Mouse (Mus musculus) limb, embryonic 12.5 days (tissue): Measurements from ENCODE around the gene Galnt18. TPM values are rescaled to one million over a fixed set of nuclear protein-coding genes. Genes with fewer than 3 reads are reported as not detected.

Experiments
- ATAC-seq: fragments of 200-750 bp; cut with Nextera tagmentation; 2 replicates; pipeline ENCODE4 v1.8.0; 2017; ENCODE audit warnings: low read depth, moderate TSS enrichment; ENCODE audit not compliant: insufficient number of reproducible peaks, insufficient read depth, low FRiP score, low TSS enrichment
- H3K27ac ChIP-seq: fragments of 300-500 bp; sonication (generic); 2 replicates; pipeline ENCODE4 v1.5.1; 2016; ENCODE audit warnings: mild to moderate bottlenecking, moderate library complexity
- H3K27me3 ChIP-seq: fragments of 300-500 bp; sonication (generic); 2 replicates; pipeline ENCODE4 v1.6.1; 2016; ENCODE audit warnings: mild to moderate bottlenecking, moderate library complexity
- H3K36me3 ChIP-seq: fragments of 300-500 bp; sonication (generic); 2 replicates; pipeline ENCODE4 v1.6.1; 2016; ENCODE audit warnings: mild to moderate bottlenecking, moderate library complexity
- H3K4me1 ChIP-seq: fragments of 300-500 bp; sonication (generic); replicated peaks from 2 replicates; pipeline ENCODE4 v1.6.1; 2016
- H3K4me2 ChIP-seq: fragments of 300-500 bp; sonication (generic); 2 replicates; pipeline ENCODE4 v1.6.1; 2016; ENCODE audit warnings: mild to moderate bottlenecking, moderate library complexity
- H3K4me3 ChIP-seq: fragments of 300-500 bp; sonication (generic); replicated peaks from 2 replicates; pipeline ENCODE4 v1.5.1; 2016; ENCODE audit warnings: mild to moderate bottlenecking
- H3K9ac ChIP-seq: fragments of 300-500 bp; sonication (generic); replicated peaks from 2 replicates; pipeline ENCODE4 v1.6.1; 2016; ENCODE audit warnings: mild to moderate bottlenecking, moderate library complexity
- H3K9me3 ChIP-seq: fragments of 300-500 bp; sonication (generic); 2 replicates; pipeline ENCODE4 v1.6.1; 2016; ENCODE audit warnings: mild to moderate bottlenecking, moderate library complexity
- WGBS: fragments of 180-500 bp; shearing (Covaris S2); methylation state at CpG from one replicate; pipeline ENCODE4 v1.1.7; 2016; 5-methylcytosine and 5-hydroxymethylcytosine counted together
- polyA plus RNA-seq: library from polyadenylated mRNA; unstranded; fragments of >200 nt; fragmentation: Nextera tagmentation; extraction: Ambion mirVana; gene quantifications from 2 replicates; pipeline ENCODE4 v1.2.1, GENCODE M21; 2016

Galnt18 gene
- polyA plus RNA-seq, 1 experiment from 2014 or later, result 13.1 TPM

DNA sequence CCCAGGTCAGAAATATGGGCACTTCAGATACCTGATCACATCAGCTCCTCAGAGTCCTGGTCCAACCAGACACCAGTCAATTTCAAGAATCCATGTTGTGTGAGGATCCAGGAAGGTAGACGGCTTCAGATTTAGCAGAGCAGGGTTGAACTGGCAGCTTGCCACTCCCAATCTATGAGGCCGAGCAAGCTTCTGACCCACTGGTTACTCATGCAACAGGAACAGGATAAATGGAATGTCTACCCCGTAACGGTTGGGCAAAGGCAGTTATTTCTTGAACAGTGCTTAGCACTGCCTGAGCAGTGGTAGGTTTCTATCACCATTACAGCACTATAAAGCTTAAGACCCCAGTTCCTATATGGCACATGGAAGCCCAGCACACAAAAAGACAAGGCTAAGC, 148.5 kb downstream of the Galnt18 start:
- Histone ChIP-seq H3K36me3 (no peaks in the 10 kb centered on the region), H3K27ac (no peak overlapping the region), H3K4me1 (no peaks in the 10 kb centered on the region), H3K9ac (no peak overlapping the region), H3K4me3 (no peak overlapping the region), H3K27me3 (peaks cover 10% of the 10 kb centered on the region; the same call in 1 of the 2 replicates), H3K4me2 (no peak overlapping the region), H3K9me3 (0 out of 2 replicates have a peak, but pooled peaks cover 4% of the 10 kb centered on the region)
- ATAC-seq, result no peak
- WGBS, result 80% methylated on average over 4 of the region's 4 CpGs

DNA sequence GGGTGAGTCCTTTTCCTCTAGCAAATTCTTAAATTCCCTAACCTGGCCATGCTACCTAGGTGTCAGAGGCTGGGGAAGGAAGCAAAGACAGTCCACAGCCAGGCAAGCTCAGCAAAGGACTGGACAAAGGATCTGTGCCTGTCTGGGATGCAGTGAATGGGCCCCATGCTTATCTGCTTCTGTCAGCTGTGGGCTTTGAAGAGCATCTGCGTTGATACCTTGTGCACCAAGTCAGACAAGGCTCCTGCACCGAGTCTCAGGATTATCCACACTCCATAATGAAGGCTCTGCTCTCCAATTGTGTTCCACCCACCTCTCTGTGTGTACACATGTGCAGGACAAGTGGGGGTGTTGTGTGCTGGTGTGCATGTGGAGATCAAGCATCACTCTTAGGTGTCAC, 153.5 kb downstream of the Galnt18 start:
- H3K4me2 ChIP-seq, result no peak overlapping the region
- H3K27me3 ChIP-seq, result no peaks in the 10 kb centered on the region
- no peak overlapping the region for H3K9ac ChIP-seq
- H3K4me1 ChIP-seq, result no peaks in the 10 kb centered on the region
- H3K27ac ChIP-seq, result no peak overlapping the region
- no peak for ATAC-seq
- 74% methylated on average over 2 of the region's 2 CpGs for WGBS
- no peak overlapping the region for H3K4me3 ChIP-seq
- H3K9me3 ChIP-seq, result no peaks in the 10 kb centered on the region
- no peaks in the 10 kb centered on the region for H3K36me3 ChIP-seq

DNA sequence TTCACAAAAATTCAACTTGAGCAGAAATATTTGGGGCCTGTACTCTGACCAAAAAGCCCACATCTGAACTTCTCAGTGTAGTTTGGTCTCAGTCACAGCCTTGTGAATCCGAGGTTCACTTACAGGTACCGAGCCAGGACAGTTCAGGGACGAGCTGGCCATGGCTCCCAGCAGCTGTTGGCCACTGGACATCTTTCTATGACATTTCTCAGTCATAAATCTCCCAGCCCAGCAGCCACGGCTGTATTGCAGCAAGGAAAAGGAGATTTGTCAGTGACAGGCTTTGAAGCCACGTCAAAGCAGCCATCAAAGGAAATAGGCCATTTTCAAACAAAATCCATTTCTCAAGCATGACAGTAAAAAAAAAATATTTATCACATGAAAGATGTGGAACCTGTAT, 154.0 kb downstream of the Galnt18 start:
- Histone ChIP-seq H3K4me1 (no peaks in the 10 kb centered on the region), H3K9me3 (no peaks in the 10 kb centered on the region), H3K4me2 (no peak overlapping the region), H3K4me3 (no peak overlapping the region), H3K9ac (no peak overlapping the region), H3K36me3 (no peaks in the 10 kb centered on the region), H3K27me3 (no peaks in the 10 kb centered on the region), H3K27ac (no peak overlapping the region)
- 62% methylated on average over 5 of the region's 5 CpGs for WGBS
- no peak for ATAC-seq

DNA sequence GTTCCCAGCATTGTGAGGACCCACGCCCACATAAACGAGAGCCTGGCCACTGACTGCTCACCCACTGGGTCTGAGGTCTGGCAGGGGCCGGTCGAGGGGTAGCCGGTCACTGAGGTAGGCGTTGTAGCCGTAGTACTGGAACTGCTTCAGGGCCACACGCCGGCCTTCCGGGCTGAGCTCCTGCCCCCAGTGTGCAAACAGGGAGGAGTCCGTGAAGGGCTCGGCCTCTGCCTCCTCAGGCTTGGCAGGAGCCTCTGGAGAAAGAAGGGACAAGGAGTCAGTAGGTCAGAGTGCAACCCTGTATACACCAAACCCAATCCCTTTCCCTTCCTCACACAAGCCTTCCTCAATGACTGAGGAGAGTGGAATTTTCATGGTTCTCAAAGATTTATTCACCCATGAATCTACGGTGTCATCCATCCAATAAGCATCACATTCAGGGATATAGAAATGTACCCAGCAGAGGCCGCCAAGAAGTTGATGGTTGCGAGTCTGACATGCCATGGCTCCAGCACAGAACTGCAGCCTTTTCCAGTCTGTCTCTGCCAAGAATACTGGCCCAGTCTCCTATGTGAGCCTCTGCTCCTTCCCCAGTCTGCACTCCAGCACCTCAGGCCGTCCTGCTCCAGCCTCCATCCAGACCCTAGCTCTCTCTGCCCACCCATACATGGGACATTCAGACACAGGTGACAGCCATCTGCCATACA, 163.4 kb downstream of the Galnt18 start:
- ATAC-seq, result 0 out of 2 replicates have a peak, but pooled peaks have one; percentile 15
- no peak overlapping the region for H3K9ac ChIP-seq
- 0 out of 2 replicates have a peak overlapping the region, but pooled peaks have one; percentile 15 for H3K4me2 ChIP-seq
- H3K27me3 ChIP-seq, result no peaks in the 10 kb centered on the region
- no peaks in the 10 kb centered on the region for H3K36me3 ChIP-seq
- 63% methylated on average over 16 of the region's 16 CpGs for WGBS
- H3K27ac ChIP-seq, result peak overlapping the region; percentile 41; the same call in 1 of the 2 replicates
- peaks cover 12% of the 10 kb centered on the region for H3K4me1 ChIP-seq
- H3K4me3 ChIP-seq, result no peak overlapping the region
- H3K9me3 ChIP-seq, result no peaks in the 10 kb centered on the region

DNA sequence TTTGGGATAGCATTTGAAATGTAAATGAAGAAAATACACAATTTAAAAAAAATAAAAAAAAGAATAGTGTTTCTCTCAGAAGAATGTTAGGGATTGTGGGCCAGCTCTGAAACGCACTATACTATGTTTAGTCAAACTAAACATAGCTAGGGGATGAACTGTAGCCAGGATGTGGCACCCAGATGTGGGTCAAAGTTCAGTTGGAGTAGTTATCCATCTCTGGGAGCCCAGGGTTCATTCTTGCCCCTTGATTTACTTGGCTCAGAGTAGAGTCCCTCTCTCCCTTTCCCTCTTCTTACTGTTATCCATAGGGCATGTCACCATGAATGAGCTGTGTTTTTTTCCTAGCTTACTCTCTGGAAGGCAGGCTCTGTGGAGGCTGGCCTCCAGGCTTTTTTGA, 165.3 kb downstream of the Galnt18 start:
- Histone ChIP-seq H3K27me3 (no peaks in the 10 kb centered on the region), H3K4me1 (peaks cover 12% of the 10 kb centered on the region), H3K4me3 (no peak overlapping the region), H3K36me3 (no peaks in the 10 kb centered on the region), H3K27ac (no peak overlapping the region), H3K9ac (no peak overlapping the region), H3K4me2 (no peak overlapping the region), H3K9me3 (no peaks in the 10 kb centered on the region)
- 78% methylated on average over 1 of the region's 1 CpGs for WGBS
- no peak for ATAC-seq

DNA sequence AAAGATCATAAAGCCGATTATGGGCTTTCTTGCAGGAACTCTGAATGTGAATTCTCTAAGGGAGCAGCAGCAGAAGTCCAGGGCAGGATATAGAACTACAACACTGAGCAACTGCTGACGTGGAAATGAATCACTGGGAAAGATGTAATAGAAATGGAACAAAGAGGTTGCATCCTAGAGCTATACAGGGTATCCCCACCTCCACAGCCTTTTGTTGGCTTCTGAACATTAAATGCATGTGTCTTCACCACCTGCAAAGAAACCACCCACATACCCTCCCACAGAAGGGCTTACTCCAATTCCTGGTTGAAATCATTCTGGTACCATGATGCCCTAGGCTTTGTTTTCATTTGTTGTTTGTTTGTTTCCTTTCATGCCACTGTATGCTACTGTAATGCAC, 172.3 kb downstream of the Galnt18 start:
- no peak for ATAC-seq
- H3K9me3 ChIP-seq, result no peaks in the 10 kb centered on the region
- H3K4me3 ChIP-seq, result no peak overlapping the region
- H3K9ac ChIP-seq, result no peak overlapping the region
- WGBS, result 85% methylated on average over 2 of the region's 2 CpGs
- no peaks in the 10 kb centered on the region for H3K36me3 ChIP-seq
- no peak overlapping the region for H3K4me2 ChIP-seq
- H3K27ac ChIP-seq, result no peak overlapping the region
- no peaks in the 10 kb centered on the region for H3K4me1 ChIP-seq
- H3K27me3 ChIP-seq, result no peaks in the 10 kb centered on the region

DNA sequence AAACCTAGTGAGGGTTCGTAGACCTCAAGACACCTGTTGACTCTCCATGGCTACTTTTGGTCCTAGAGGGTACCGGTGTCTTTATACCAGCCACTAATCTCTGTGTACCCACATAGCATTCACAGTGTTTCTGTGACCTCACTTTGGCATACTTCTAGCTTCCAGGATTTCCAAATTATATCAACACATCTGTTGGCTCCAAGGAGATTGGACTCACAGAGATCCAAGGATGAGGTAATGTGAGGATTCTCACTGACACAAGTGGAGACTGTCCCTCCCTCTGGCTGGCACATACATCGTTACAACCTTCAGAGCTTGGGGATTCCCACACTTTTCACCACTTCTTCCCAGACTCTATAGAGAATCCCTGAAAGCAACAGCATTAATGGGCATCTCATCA, 173.7 kb downstream of the Galnt18 start:
- H3K9ac ChIP-seq, result no peak overlapping the region
- H3K36me3 ChIP-seq, result no peaks in the 10 kb centered on the region
- H3K4me2 ChIP-seq, result no peak overlapping the region
- H3K27ac ChIP-seq, result no peak overlapping the region
- no peaks in the 10 kb centered on the region for H3K9me3 ChIP-seq
- no peak overlapping the region for H3K4me3 ChIP-seq
- WGBS, result 91% methylated on average over 3 of the region's 3 CpGs
- ATAC-seq, result no peak
- H3K27me3 ChIP-seq, result no peaks in the 10 kb centered on the region
- H3K4me1 ChIP-seq, result no peaks in the 10 kb centered on the region

DNA sequence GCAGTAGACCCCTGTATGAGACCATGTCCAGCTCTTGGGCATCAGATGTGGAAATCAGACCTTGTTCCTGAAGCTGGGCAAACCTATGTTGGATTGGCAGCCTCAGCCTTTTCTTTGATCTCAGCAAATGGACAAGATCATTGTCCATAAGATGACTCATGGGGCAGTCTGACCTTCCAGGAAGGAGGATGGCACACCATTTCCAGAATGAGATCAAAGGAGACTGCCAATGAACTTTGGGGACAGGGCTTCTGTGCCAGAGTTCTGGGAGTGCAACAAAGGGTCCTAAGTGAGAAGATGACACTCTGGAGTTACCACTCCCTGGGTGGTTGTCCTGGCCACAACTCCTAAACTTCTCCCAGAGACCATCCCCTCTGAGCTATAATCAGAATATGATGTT, 174.1 kb downstream of the Galnt18 start:
- no peaks in the 10 kb centered on the region for H3K27me3 ChIP-seq
- ATAC-seq, result no peak

DNA sequence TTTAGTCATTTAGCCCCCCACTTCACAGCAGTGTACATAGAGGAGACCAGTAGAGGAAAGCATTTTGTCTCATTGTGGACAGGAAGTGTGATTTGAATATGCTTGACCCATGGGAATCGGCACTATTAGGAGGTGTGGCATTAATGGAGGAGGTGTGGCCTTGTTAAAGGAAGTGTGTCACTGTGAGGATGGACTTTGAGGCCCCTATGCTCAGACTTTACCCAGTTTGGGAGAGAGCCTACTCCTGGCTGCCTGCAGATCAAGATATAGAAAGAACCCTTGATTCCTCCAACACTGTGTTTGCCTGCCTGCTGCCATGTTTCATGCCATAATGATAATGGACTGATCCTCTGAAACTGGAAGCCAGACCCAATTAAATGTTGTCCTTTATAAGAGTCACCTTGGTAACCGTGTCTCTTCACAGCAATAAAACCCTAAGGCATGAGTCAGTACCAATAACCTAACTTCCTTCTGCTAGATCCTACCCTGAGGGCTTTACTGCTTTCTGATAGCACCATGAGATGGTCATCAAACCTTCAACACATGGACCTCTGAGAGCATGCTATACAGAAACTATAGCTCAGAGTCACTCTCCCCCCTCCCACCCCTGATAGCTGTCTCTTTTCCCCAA, 175.1 kb downstream of the Galnt18 start:
- ATAC-seq, result no peak
- H3K4me1 ChIP-seq, result peaks cover 11% of the 10 kb centered on the region; the same call in 1 of the 2 replicates
- 62% methylated on average over 2 of the region's 2 CpGs for WGBS
- no peak overlapping the region for H3K4me2 ChIP-seq
- no peak overlapping the region for H3K9ac ChIP-seq
- H3K4me3 ChIP-seq, result no peak overlapping the region
- no peak overlapping the region for H3K27ac ChIP-seq
- no peaks in the 10 kb centered on the region for H3K9me3 ChIP-seq
- H3K36me3 ChIP-seq, result no peaks in the 10 kb centered on the region
- no peaks in the 10 kb centered on the region for H3K27me3 ChIP-seq

More for the DNA sequence above, 174.1 kb downstream of the Galnt18 start:
- Histone ChIP-seq H3K9me3 (no peaks in the 10 kb centered on the region), H3K4me3 (no peak overlapping the region), H3K4me2 (no peak overlapping the region), H3K9ac (no peak overlapping the region), H3K27ac (no peak overlapping the region), H3K4me1 (peaks cover 3% of the 10 kb centered on the region; the same call in 1 of the 2 replicates), H3K36me3 (no peaks in the 10 kb centered on the region)

DNA sequence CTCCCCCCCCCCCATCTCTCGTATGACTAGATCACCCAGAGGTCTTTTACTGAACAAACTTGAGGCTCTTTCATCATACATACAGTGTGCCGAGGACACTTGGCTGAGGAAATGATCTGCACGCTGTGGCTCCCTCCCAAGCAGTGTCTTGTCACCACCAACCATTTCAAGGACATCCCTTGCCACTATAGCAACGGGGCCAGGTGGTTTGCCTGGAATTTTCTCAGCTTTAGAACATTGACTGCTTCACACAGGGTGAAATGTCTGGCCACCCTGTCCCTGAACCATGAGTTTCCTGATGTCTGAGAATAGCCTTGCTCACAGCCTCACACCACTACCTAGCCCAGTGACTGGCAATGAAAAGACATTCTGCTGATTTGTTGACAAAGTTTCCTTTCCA, 176.6 kb downstream of the Galnt18 start:
- Histone ChIP-seq H3K4me2 (no peak overlapping the region), H3K36me3 (no peaks in the 10 kb centered on the region), H3K4me1 (peaks cover 13% of the 10 kb centered on the region; the same call in 1 of the 2 replicates), H3K9ac (no peak overlapping the region), H3K27me3 (0 out of 2 replicates have a peak, but pooled peaks cover 3% of the 10 kb centered on the region), H3K4me3 (no peak overlapping the region), H3K27ac (no peak overlapping the region), H3K9me3 (no peaks in the 10 kb centered on the region)
- no peak for ATAC-seq
- WGBS, result 82% methylated on average over 4 of the region's 4 CpGs

DNA sequence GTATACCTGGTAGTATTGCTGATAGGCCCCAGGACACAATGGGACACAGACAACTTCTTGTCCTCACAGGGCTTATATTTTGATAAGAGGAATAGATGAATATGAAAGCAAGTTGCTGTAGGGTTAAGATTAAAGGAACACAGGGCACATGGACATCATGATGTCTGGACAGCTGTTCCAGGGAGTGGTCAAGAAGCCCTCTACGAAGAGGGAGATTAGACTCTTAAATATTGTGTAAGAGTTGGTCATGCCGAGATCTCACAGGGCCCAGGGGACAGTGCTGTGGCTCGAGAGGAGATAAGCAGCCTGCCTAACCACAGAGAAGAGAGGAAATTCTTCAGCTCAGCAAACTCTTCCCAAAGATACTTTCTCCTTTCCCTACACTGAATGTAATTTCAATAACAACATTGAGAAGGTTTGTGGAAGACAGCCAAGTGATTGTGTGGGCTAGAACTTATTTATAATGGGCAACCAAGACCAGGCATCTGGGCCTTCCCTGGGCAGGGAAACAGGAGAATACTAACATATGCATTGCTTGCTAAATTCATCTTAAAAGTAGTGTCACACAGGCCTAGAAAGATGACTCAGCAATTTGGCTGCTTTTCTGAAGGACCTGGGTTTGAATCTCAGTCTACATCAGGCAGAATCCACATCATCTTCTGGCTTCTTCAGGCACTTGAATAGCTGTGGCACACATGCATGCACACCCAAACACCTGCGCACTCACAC, 178.3 kb downstream of the Galnt18 start:
- H3K36me3 ChIP-seq, result no peaks in the 10 kb centered on the region
- H3K27ac ChIP-seq, result no peak overlapping the region
- WGBS, result 84% methylated on average over 4 of the region's 4 CpGs
- H3K4me3 ChIP-seq, result no peak overlapping the region
- no peak overlapping the region for H3K4me2 ChIP-seq
- H3K9me3 ChIP-seq, result no peaks in the 10 kb centered on the region
- H3K9ac ChIP-seq, result no peak overlapping the region
- ATAC-seq, result no peak
- H3K4me1 ChIP-seq, result peaks cover 13% of the 10 kb centered on the region; the same call in 1 of the 2 replicates
- H3K27me3 ChIP-seq, result peaks cover 7% of the 10 kb centered on the region
